Mouse (Mus musculus) megakaryocyte, adult 5-6 weeks (primary cell): Measurements from ENCODE around the gene Mospd3. TPM values are rescaled to one million over a fixed set of nuclear protein-coding genes. Genes with fewer than 3 reads are reported as not detected.

Experiments
- ATAC-seq: 2 replicates; pipeline ENCODE4 v1.8.0; 2016; ENCODE audit warnings: mild to moderate bottlenecking, inconsistent platforms; ENCODE audit not compliant: poor library complexity, severe bottlenecking
- total RNA-seq, 2 experiments: library from RNA; stranded (forward) in 1 of 2; stranded (reverse) in 1 of 2; fragments of 153-499, 151-499 nt in 1 of 2; fragments of 221-1000, 200-1000 nt in 1 of 2; gene quantifications; 2 replicates each; pipeline versions ENCODE4 v1.2.3 to v1.2.4; 2015 to 2017

Gene Mospd3
- 60.5 and 64.2 TPM in 2 replicates for total RNA-seq (2015)
- total RNA-seq (2017), result 6.4 and 10.6 TPM in 2 replicates

GRCm38 (mm10) chr5:137600619-137601364 lies at the start of gene Mospd3:
TSS of gene Mospd3 (minus strand) at chr5:137601058.
- ATAC-seq, result peak; percentile 88

- ATAC-seq, result no peak
These were observed 49.1 kb upstream of the Mospd3 start for GRCm38 (mm10) chr5:137649669-137650571.

DNA sequence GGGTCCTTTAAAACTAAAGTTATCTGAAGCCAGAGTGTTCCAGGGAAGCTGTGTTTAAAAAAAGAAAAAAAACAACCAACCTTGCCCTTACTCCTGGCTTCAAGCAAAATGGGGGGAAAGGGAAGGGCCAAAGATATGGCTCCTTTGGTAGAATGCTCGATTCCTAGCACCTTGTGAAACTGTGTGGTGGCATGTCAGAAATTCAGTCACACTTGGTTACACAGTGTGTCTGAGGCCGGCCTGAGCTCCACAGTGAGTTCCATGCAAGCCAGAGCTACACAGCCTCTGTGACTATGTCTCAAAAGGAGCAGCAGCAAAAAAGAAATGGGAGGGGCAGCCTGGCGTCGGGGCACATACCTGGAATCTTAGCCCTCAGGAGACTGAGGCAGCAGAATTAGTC lies 48.4 kb upstream of the Mospd3 start:
- no peak for ATAC-seq

DNA sequence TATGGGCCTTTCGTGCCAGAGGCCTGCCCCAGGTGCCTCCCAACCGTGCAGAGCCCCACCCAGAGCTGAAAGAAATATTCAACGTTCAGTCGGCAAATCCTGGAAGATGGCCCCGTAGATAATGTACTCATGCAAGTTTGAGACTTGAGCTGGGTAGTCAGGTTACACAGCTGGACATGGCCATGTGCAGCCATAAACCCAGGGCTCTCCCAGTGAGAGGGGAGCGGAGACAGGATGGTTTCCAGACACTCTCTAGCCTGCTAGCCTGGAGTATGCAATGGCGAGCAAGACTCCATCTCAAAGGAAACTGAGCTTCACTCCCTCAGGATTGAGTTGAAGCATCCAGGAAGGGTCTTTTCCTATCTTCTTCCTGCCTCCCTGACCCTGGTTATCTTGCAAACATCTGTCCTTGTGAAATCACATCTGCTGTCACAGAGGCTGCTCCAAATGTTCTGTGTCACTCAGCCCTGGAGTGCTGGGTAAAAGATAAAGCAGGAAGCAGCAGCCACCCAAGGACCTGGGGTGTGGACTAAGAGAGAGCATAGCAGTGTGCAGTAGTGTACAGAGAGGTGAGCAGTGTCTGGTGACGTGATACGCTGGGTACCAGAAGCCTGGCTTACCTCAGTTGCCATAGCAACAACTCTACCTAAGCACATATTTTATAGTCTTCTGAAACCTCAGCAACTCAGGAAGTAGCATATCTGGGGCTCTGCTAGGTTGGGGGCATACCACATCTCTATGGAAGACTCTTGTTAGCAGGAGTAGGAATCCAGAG lies 47.2 kb upstream of the Mospd3 start:
- ATAC-seq, result no peak

GRCm38 (mm10) chr5:137645652-137646091 lies 44.8 kb upstream of the Mospd3 start, which contains the start of gene Irs3:
TSS of gene Irs3 (minus strand) at chr5:137645714.
- ATAC-seq, result 0 out of 2 replicates have a peak, but pooled peaks have one; percentile 9

- peak; percentile 71 for ATAC-seq
These were observed 44.3 kb upstream of the Mospd3 start for GRCm38 (mm10) chr5:137645091-137645651.

DNA sequence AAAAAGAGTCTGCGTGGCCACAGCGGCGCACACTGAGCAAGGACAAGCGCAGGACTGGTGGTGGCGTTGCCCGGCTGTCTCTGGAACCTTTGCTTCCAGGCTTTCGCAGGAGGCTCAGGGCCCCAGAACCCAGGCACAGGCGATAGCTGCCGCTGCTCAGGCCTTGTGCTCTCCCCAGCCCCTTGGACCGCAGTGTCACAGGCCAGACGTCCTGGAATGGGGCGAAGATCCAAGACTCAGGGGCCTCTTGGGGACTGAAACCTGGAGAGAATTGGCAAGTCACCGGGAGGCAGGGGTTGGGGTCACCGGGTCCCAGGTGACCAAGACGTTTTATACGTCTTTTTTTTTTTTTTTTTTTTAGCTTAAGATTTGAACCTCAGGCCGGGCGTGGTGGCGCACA lies 43.6 kb upstream of the Mospd3 start:
- no peak for ATAC-seq

- ATAC-seq, result no peak
These were observed 42.0 kb upstream of the Mospd3 start for GRCm38 (mm10) chr5:137642886-137643285.

DNA sequence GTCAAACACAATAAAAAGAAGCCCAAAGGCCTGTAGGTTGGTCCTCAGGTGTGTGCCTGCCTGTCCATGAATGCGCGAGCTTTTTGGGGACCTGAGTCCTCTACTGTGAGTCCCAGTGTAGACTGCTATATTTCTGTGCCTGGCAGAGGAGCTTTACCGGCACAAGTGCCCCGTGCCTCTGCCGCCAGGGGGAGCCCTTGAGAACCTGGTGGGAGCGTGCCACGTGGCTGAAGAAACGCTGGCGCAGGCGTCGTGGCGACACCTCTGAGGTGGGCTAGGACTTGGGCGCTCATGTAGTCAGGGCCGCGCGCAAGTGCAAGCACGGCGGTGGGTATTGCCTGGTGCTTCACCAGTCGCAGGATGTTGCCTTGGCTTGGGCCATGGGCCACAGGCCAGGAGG lies 40.2 kb upstream of the Mospd3 start, which contains the start of gene Sap25:
Gene Sap25, plus strand, starts transcription at position 281 of the 400 bp plus-strand sequence.
- no peak for ATAC-seq

DNA sequence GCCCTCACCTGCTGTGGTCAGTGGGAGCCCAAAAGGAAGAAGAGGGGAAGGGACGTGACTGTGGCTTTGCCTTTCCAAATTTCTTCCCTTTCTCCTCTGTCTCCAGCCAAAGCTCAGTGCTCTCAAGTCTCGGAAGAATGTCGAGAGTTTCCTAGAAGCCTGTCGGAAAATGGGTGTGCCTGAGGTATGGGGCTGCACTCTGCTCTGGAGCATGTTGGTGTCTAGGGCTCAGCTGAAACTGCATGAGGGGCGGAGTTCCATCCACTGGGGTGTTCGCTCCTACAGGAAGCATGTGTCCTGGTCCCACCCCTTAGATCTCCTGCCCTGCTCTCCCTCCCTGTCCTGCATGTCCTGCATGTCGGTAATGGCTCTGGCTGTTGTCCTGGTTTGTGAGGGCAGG lies 38.6 kb upstream of the Mospd3 start:
- no peak for ATAC-seq

DNA sequence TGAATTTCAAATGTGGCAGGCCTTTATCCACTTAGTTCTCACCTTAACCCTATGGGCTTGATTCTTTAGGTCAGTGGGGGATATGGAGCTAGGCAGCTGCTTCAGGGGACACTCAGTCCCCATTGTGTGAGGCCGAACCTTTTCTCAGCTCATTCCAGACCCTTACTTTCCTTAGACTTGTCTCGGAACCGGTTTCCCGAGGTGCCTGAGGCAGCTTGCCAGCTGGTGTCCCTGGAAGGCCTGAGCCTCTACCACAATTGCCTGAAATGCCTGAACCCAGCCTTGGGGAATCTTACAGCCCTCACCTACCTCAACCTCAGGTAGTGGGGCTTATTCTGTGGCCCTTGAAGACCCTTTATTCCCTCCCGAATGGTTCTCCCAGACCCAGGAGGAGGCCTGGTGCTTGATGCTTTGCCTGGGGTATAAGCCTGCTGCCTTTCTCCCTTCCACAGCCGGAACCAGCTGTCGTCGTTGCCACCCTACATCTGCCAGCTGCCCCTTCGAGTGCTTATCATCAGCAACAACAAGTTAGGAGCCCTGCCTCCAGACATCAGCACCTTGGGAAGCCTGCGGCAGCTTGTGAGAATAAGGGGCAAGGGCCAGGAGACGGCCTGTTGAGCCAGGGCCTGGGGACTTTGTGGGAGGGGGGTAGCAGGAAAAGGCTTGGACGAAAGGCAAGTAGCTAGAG lies 32.7 kb upstream of the Mospd3 start:
- ATAC-seq, result no peak

DNA sequence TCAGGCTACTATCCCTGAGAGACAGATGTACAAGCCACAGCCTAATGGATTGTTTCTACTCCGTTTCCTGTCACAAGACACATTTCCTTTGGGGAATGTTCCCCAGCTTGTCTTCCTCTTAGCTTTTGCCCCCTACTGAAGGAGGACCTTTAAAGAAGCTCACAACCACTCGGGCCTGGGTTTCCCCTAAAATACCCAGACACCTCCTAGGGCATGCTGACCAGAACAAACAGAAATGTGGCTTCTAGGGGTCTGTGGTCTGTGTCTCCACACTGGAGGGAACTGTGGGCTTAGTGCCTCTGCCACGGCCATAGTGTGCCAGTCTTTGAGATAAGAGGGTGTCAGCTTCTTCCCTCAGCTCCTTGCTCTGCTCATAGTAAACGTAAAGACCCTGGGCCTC lies 30.7 kb upstream of the Mospd3 start:
- ATAC-seq, result no peak

DNA sequence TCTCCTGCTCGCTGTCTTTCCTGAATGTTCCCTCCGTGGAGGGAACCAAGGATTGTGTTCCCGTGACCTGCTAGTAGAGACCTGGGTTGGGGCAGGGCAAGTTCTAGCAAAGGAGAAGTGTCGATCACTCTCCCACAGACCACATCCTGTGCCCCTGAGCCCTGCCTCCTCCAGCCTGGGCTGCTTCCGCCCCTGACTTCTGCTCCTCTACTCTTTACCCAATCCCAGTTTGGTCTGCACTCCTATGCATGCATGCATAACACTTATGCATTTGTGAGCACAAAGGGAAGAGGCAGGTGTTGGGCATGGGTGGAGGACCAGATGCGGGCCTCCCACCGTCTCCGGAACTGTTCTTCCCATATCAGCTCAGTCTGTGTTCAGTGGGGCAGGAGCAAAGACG lies 30.3 kb upstream of the Mospd3 start:
- ATAC-seq, result peak; percentile 58

DNA sequence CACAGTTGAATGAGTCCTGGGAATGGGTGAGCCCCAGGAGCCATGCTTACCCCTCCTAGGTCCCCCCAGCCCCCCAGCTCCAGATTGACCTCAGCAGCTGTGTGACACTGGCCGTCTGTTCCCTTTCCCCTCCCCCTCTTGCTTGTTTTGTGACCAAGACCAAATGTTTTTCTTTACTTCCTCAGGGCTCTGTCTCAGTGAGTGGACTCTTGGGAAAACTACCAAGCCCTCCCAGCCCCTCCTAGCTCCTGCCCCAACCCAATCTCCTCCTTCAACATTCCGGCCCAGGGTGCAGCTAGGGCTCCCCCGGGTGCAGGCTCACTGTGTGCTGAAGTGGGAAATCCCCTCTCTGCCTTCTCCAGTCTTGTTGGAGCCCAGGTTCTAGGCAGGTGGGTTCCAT lies 29.7 kb upstream of the Mospd3 start:
- ATAC-seq, result no peak

GRCm38 (mm10) chr5:137629906-137630545 lies 29.2 kb upstream of the Mospd3 start:
- ATAC-seq, result no peak

DNA sequence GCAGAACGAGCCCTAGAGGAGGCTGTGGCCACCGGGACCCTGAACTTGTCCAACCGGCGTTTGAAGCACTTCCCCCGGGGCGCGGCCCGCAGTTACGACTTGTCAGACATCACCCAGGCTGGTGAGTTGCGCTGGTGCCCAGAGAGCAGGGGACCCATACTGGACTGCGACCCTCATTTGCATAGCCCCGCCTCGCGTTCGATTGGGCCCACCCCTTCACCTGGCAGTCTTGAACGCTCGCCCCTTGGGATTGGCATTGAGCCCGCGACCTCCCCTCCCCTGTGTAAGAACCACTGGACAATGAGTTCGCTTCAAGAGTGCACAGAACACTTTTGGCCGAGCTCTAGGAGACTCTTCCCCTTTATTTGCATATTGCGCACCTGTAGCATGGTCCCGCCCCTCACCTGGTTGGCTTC lies 28.5 kb upstream of the Mospd3 start:
- ATAC-seq, result 0 out of 2 replicates have a peak, but pooled peaks have one; percentile 2

DNA sequence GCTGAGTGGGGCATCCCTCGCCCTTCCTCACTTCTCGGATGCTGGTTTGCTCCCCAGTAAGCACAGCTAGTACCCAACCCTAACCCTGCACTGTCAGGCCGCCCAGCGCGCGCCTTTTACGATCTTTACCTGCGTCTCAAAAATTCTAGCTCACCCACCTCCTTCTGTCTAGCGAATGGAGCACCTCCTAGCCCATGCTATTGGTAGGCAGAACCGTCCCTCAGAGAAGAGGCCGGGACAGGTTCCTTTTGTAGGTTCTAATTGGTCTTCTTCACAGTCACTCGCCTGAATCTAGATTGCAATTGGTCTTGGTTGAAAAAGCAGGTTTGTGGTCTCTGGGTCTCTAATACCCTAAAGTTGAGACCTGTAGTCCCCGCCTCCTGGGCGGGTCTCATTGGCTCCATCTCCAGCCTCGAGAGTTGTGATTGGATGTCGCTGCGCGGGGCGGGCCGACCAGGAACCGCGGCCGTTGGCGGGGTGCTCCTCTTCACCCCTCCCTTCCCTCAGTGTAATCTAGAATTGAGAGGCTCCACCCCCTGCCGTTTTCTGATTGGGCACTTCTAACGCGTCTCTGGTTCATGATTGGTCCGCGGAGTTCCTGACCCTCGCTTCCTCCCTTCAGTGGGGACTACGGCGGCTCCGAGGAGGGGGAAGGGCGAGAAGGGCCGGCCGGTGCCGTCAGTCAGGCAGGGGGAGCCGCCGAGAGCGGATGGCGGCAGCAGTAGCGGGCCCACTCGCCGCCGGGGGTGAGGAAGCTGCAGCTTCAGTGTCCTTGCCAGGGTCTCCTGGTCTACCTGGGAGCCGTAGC lies 27.8 kb upstream of the Mospd3 start, which contains the start of the genes Fbxo24, Lrch4 and Gm20605:
Gene Fbxo24, minus strand, starts transcription at position 505 of the 808 bp plus-strand sequence.
Gene Lrch4, plus strand, starts transcription at position 624 of the 808 bp plus-strand sequence.
Gene Gm20605, plus strand, starts transcription at position 678 of the 808 bp plus-strand sequence.
- ATAC-seq, result peak; percentile 74

DNA sequence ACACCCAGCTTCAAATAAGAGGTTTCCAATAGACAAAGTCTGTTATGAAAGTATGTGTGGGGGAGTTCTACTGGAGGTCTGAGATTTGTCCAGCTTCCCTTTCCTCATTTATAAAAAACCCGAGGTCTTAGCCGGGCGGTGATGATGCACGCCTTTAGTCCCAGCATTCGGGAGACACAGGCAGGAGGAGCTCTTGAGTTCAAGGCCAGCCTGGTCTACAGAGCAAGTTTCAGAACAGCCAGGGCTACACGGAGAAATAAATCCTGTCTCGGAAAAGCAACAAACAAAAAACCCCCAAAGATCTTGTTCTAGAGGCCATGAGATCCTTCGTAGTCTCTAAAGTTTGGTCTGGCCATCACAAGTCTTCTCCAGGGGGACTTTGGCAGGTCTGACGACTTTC lies 27.1 kb upstream of the Mospd3 start:
- no peak for ATAC-seq
